Mouse (Mus musculus) left cerebral cortex, adult 18-20 months (tissue): ENCODE measurements at regions not wholly inside any gene's neighbourhood (a gene's known extent, or its start where the extent isn't known, plus 50 kb on each side); places are given as distances from the start of the nearest gene placed in this dataset.
A peak's percentile ranks its signal among the peaks of the same experiment; 100 is the strongest.

Experiments used
- DNase-seq, 2 experiments: peaks; one replicate each; pipeline ENCODE4 v3.0.0; 2021 to 2022; ENCODE audit warnings: low spot score in 2 of 2, mixed read lengths in 1 of 2

GRCm38 (mm10) chr6:135524886-135525285, 162.5 kb downstream of the Emp1 start:
- DNase-seq: no peak

- DNase-seq: no peak
Observed at GRCm38 (mm10) chr6:135525841-135526327, 163.5 kb downstream of the Emp1 start.

- DNase-seq: peak; percentile 65 to 78
Observed at GRCm38 (mm10) chr6:135526460-135527160, 164.3 kb downstream of the Emp1 start.

- DNase-seq: peak; percentile 23
Observed at GRCm38 (mm10) chr6:135527879-135528278, 165.5 kb downstream of the Emp1 start.

GRCm38 (mm10) chr6:135539791-135540646, 177.7 kb downstream of the Emp1 start:
- no peak for DNase-seq

- DNase-seq: no peak
Observed at GRCm38 (mm10) chr6:135541566-135541965, 179.2 kb downstream of the Emp1 start.

- no peak for DNase-seq
Observed at GRCm38 (mm10) chr6:135542356-135542755, 180.0 kb downstream of the Emp1 start.

GRCm38 (mm10) chr6:135543390-135543789, 181.0 kb downstream of the Emp1 start:
- DNase-seq: no peak

GRCm38 (mm10) chr6:135543863-135544262, 181.5 kb downstream of the Emp1 start:
- no peak for DNase-seq

GRCm38 (mm10) chr6:135550368-135550950, 188.1 kb downstream of the Emp1 start:
- DNase-seq: no peak

GRCm38 (mm10) chr6:135552396-135552795, 190.1 kb downstream of the Emp1 start:
- DNase-seq: no peak

GRCm38 (mm10) chr6:135559501-135559907, 197.2 kb downstream of the Emp1 start:
- peak; percentile 67 to 77 for DNase-seq

- no peak for DNase-seq
Observed at GRCm38 (mm10) chr6:135562267-135562666, 199.9 kb downstream of the Emp1 start.

GRCm38 (mm10) chr6:135563766-135564165, 201.4 kb downstream of the Emp1 start:
- no peak for DNase-seq

- DNase-seq: no peak
Observed at GRCm38 (mm10) chr6:135569086-135569485, 206.7 kb downstream of the Emp1 start.

- DNase-seq: no peak
Observed at GRCm38 (mm10) chr6:135575294-135575693, 212.9 kb downstream of the Emp1 start.

- DNase-seq: no peak
Observed at GRCm38 (mm10) chr6:135578728-135579127, 216.4 kb downstream of the Emp1 start.

- no peak for DNase-seq
Observed at GRCm38 (mm10) chr6:135582567-135582966, 220.2 kb downstream of the Emp1 start.

- DNase-seq: no peak
Observed at GRCm38 (mm10) chr6:135584782-135585181, 222.4 kb downstream of the Emp1 start.

GRCm38 (mm10) chr6:135590084-135590483, 227.7 kb downstream of the Emp1 start:
- DNase-seq: no peak

GRCm38 (mm10) chr6:135591085-135591484, 228.7 kb downstream of the Emp1 start:
- DNase-seq: peak; percentile 30 to 47

GRCm38 (mm10) chr6:135596358-135596757, 234.0 kb downstream of the Emp1 start:
- DNase-seq: no peak
